Mouse (Mus musculus) liver, embryonic 14.5 days (tissue): Measurements from ENCODE around the gene Samd8. TPM values are rescaled to one million over a fixed set of nuclear protein-coding genes. Genes with fewer than 3 reads are reported as not detected.

Experiments used
- ATAC-seq: fragments of 200-750 bp; cut with Nextera tagmentation; 2 replicates; pipeline ENCODE4 v1.8.0; 2017; ENCODE audit warnings: moderate number of reproducible peaks, mild to moderate bottlenecking, moderate library complexity; ENCODE audit not compliant: insufficient read depth
- DNase-seq, 3 experiments: peaks; one replicate each; pipeline ENCODE4 v3.0.0-alpha.2; 2012 to 2013; ENCODE audit warnings: low read depth in 3 of 3, low spot score in 3 of 3
- H3K27ac ChIP-seq: fragments of 300-500 bp; sonication (generic); 2 replicates; pipeline ENCODE4 v1.5.1; 2014; ENCODE audit warnings: moderate library complexity, mild to moderate bottlenecking, control low read depth, inconsistent platforms
- H3K27me3 ChIP-seq: fragments of 300-500 bp; sonication (generic); 2 replicates; pipeline ENCODE4 v1.6.1; 2014; ENCODE audit warnings: mild to moderate bottlenecking, low read length, moderate library complexity; ENCODE audit not compliant: control insufficient read depth, insufficient read depth
- H3K36me3 ChIP-seq: fragments of 300-500 bp; sonication (generic); replicated peaks from 2 replicates; pipeline ENCODE4 v1.6.1; 2014; ENCODE audit warnings: low read depth; ENCODE audit not compliant: control insufficient read depth, insufficient read depth
- H3K4me1 ChIP-seq, 2 experiments: fragments of 200-500 bp in 1 of 2; fragments of 300-500 bp in 1 of 2; sonication (generic) in 1 of 2; replicated peaks; 2 replicates each; pipeline ENCODE4 v1.6.1; 2012 to 2014; ENCODE audit warnings: antibody characterized with exemption in 1 of 2, inconsistent platforms in 1 of 2, low read length in 1 of 2; ENCODE audit not compliant: control insufficient read depth in 2 of 2, insufficient read depth in 2 of 2
- H3K4me2 ChIP-seq: fragments of 300-500 bp; sonication (generic); 2 replicates; pipeline ENCODE4 v1.6.1; 2014; ENCODE audit warnings: low read depth, mild to moderate bottlenecking, control low read depth, moderate library complexity
- H3K4me3 ChIP-seq, 2 experiments: fragments of 200-500 bp in 1 of 2; fragments of 300-500 bp in 1 of 2; sonication (generic) in 1 of 2; 2 replicates each; pipeline ENCODE4 v1.5.1; 2012 to 2014; ENCODE audit warnings: low read depth in 2 of 2, low read length in 2 of 2, mild to moderate bottlenecking in 2 of 2, control low read depth in 1 of 2, inconsistent platforms in 1 of 2, moderate library complexity in 1 of 2; ENCODE audit not compliant: insufficient read depth in 1 of 2
- H3K9ac ChIP-seq: fragments of 300-500 bp; sonication (generic); replicated peaks from 2 replicates; pipeline ENCODE4 v1.6.1; 2014; ENCODE audit warnings: mild to moderate bottlenecking, control low read depth, moderate library complexity
- H3K9me3 ChIP-seq: fragments of 300-500 bp; sonication (generic); 2 replicates; pipeline ENCODE4 v1.6.1; 2016; ENCODE audit warnings: low read length, mixed read lengths; ENCODE audit not compliant: control insufficient read depth
- CTCF ChIP-seq: IDR thresholded peaks from 2 replicates; pipeline ENCODE4 v1.5.1; 2016; ENCODE audit warnings: antibody characterized with exemption, low read depth, control low read depth
- EP300 ChIP-seq: IDR thresholded peaks from 2 replicates; pipeline ENCODE4 v1.6.1; 2016; ENCODE audit warnings: antibody characterized with exemption, low read depth
- WGBS: fragments of 180-500 bp; shearing (Covaris S2); extraction: QIAGEN DNeasy Blood & Tissue Kit; methylation state at CpG from one replicate; pipeline ENCODE4 v1.1.7; 2014; ENCODE audit not compliant: insufficient replicate concordance; 5-methylcytosine and 5-hydroxymethylcytosine counted together
- polyA plus RNA-seq, 2 experiments: library from polyadenylated mRNA; depleted of rRNA in 1 of 2; stranded (reverse) in 1 of 2; unstranded in 1 of 2; fragments of >200 nt; fragmentation: Nextera tagmentation in 1 of 2; extraction: Ambion mirVana in 1 of 2; gene quantifications; 2 replicates each; pipeline versions ENCODE4 v1.2.1 to v1.2.3; 2012 to 2014

The Samd8 gene
- polyA plus RNA-seq, 2 experiments = 2.6 to 2.7 TPM

GRCm38 (mm10) chr14:21709545-21709944, 40.8 kb upstream of the Samd8 start:
- Histone ChIP-seq H3K4me2 (no peak overlapping the region), H3K9ac (no peak overlapping the region), H3K27me3 (no peaks in the 10 kb centered on the region), H3K9me3 (no peaks in the 10 kb centered on the region), H3K27ac (no peak overlapping the region), H3K4me1 (no peaks in the 10 kb centered on the region; a peak in 1 of 4 replicates), H3K4me3 (no peak overlapping the region), H3K36me3 (no peaks in the 10 kb centered on the region)
- ATAC-seq = no peak
- TF ChIP-seq EP300 (no peak), CTCF (peak; percentile 35; the same call in 1 of the 2 replicates)
- WGBS = 60% methylated on average over 2 of the region's 2 CpGs
- no peak for DNase-seq

GRCm38 (mm10) chr14:21711231-21711630, 39.1 kb upstream of the Samd8 start:
- no peak overlapping the region for H3K9ac ChIP-seq
- 60% methylated on average over 2 of the region's 2 CpGs for WGBS
- TF ChIP-seq EP300 (no peak), CTCF (no peak)
- H3K4me1 ChIP-seq = no peaks in the 10 kb centered on the region
- ATAC-seq (no peak), DNase-seq (no peak)
- H3K9me3 ChIP-seq = no peaks in the 10 kb centered on the region
- H3K27ac ChIP-seq = no peak overlapping the region
- H3K27me3 ChIP-seq = no peaks in the 10 kb centered on the region
- H3K4me3 ChIP-seq = no peak overlapping the region
- H3K4me2 ChIP-seq = no peak overlapping the region
- no peaks in the 10 kb centered on the region for H3K36me3 ChIP-seq

GRCm38 (mm10) chr14:21714486-21714885, 35.8 kb upstream of the Samd8 start, which contains the start of gene Dupd1:
Dupd1 (minus strand) TSS chr14:21714576.
- ATAC-seq = no peak
- no peaks in the 10 kb centered on the region for H3K36me3 ChIP-seq
- no peaks in the 10 kb centered on the region for H3K4me1 ChIP-seq
- H3K27me3 ChIP-seq = no peaks in the 10 kb centered on the region
- WGBS = 59% methylated on average over 5 of the region's 5 CpGs
- H3K27ac ChIP-seq = no peak within 1 kb of the TSS
- no peak within 1 kb of the TSS for H3K9ac ChIP-seq
- H3K4me2 ChIP-seq = no peak within 1 kb of the TSS
- TF ChIP-seq EP300 (no peak), CTCF (no peak)
- no peak for DNase-seq
- no peaks in the 10 kb centered on the region for H3K9me3 ChIP-seq
- H3K4me3 ChIP-seq = no peak within 1 kb of the TSS

GRCm38 (mm10) chr14:21719646-21720383, 30.5 kb upstream of the Samd8 start:
- 45% methylated on average over 17 of the region's 17 CpGs for WGBS
- no peak for DNase-seq
- no peak overlapping the region for H3K4me2 ChIP-seq

GRCm38 (mm10) chr14:21720430-21721205, 29.7 kb upstream of the Samd8 start:
- peaks cover 0 to 6% of the 10 kb centered on the region in 2 experiments; a peak in 2 of 4 replicates for H3K4me1 ChIP-seq
- H3K4me3 ChIP-seq = no peak overlapping the region
- DNase-seq = no peak
- no peak for ATAC-seq
- WGBS = 58% methylated on average over 4 of the region's 4 CpGs
- TF ChIP-seq EP300 = no peak
- no peak for TF ChIP-seq CTCF
- H3K4me2 ChIP-seq = no peak overlapping the region
- H3K9me3 ChIP-seq = no peaks in the 10 kb centered on the region
- no peak overlapping the region for H3K27ac ChIP-seq
- H3K27me3 ChIP-seq = no peaks in the 10 kb centered on the region; the same call in 1 of the 2 replicates
- no peak overlapping the region for H3K9ac ChIP-seq
- no peaks in the 10 kb centered on the region for H3K36me3 ChIP-seq

More at GRCm38 (mm10) chr14:21719646-21720383, 30.5 kb upstream of the Samd8 start:
- Histone ChIP-seq H3K27me3 (no peaks in the 10 kb centered on the region; the same call in 1 of the 2 replicates), H3K4me3 (no peak overlapping the region), H3K36me3 (no peaks in the 10 kb centered on the region), H3K9me3 (no peaks in the 10 kb centered on the region), H3K4me1 (peaks cover 0 to 6% of the 10 kb centered on the region in 2 experiments; a peak in 2 of 4 replicates), H3K9ac (no peak overlapping the region), H3K27ac (no peak overlapping the region)
- TF ChIP-seq EP300 = no peak
- no peak for ATAC-seq
